Mouse (Mus musculus): ENCODE results near the gene Zfp629.

GRCm38 (mm10) chr7:127585031-127585430, 30.6 kb downstream of the Zfp629 start:
- TF ChIP-seq CTCF (IDR thresholded peaks at IDR 0.05; ENCODE audit: control insufficient read depth, insufficient read depth, insufficient read length) (no peak), USF1 (IDR thresholded peaks at IDR 0.05; ENCODE audit: low read depth) (no peak), MAX (IDR thresholded peaks at IDR 0.05) (no peak), CEBPB (IDR thresholded peaks at IDR 0.05; ENCODE audit: low read depth) (no peak), MYOD1 (IDR thresholded peaks at IDR 0.05; ENCODE audit: control insufficient read depth, insufficient read length, low read depth) (no peak)

All from C2C12 (cell line).